Mouse (Mus musculus) lung, embryonic 14.5 days (tissue): Measurements from ENCODE around the gene Epb41l4b. TPM values are rescaled to one million over a fixed set of nuclear protein-coding genes. Genes with fewer than 3 reads are reported as not detected.
A peak's percentile ranks its signal among the peaks of the same experiment; 100 is the strongest.

Source experiments
- ATAC-seq: fragments of 200-750 bp; cut with Nextera tagmentation; 2 replicates; pipeline ENCODE4 v1.8.0; 2017; ENCODE audit warnings: mild to moderate bottlenecking, moderate TSS enrichment, moderate library complexity; ENCODE audit not compliant: insufficient read depth
- DNase-seq: peaks from one replicate; pipeline ENCODE4 v3.0.0-alpha.2; 2015
- H3K27ac ChIP-seq: fragments of 300-500 bp; sonication (generic); 2 replicates; pipeline ENCODE4 v1.5.1; 2014; ENCODE audit warnings: low read depth, mild to moderate bottlenecking, moderate library complexity
- H3K27me3 ChIP-seq: fragments of 300-500 bp; sonication (generic); 2 replicates; pipeline ENCODE4 v1.6.1; 2014; ENCODE audit warnings: low read length, control low read depth; ENCODE audit not compliant: insufficient read depth
- H3K36me3 ChIP-seq: fragments of 300-500 bp; sonication (generic); 2 replicates; pipeline ENCODE4 v1.6.1; 2014; ENCODE audit warnings: control low read depth; ENCODE audit not compliant: insufficient read depth
- H3K4me1 ChIP-seq: fragments of 300-500 bp; sonication (generic); 2 replicates; pipeline ENCODE4 v1.6.1; 2014; ENCODE audit warnings: antibody characterized with exemption, control low read depth; ENCODE audit not compliant: insufficient read depth
- H3K4me2 ChIP-seq: fragments of 300-500 bp; sonication (generic); 2 replicates; pipeline ENCODE4 v1.6.1; 2014; ENCODE audit warnings: mild to moderate bottlenecking
- H3K4me3 ChIP-seq: fragments of 300-500 bp; sonication (generic); 2 replicates; pipeline ENCODE4 v1.5.1; 2014; ENCODE audit warnings: low read depth, low read length
- H3K9ac ChIP-seq: fragments of 300-500 bp; sonication (generic); 2 replicates; pipeline ENCODE4 v1.6.1; 2014
- H3K9me3 ChIP-seq: fragments of 300-500 bp; sonication (generic); 2 replicates; pipeline ENCODE4 v1.6.1; 2016; ENCODE audit warnings: low read depth, low read length, control low read depth
- CTCF ChIP-seq: IDR thresholded peaks from 2 replicates; pipeline ENCODE4 v1.5.1; 2016; ENCODE audit warnings: antibody characterized with exemption, low read depth
- WGBS: fragments of 180-500 bp; shearing (Covaris S2); extraction: QIAGEN DNeasy Blood & Tissue Kit; methylation state at CpG from one replicate; pipeline ENCODE4 v1.1.7; 2014; 5-methylcytosine and 5-hydroxymethylcytosine counted together
- polyA plus RNA-seq: library from polyadenylated mRNA; unstranded; fragments of >200 nt; fragmentation: Nextera tagmentation; extraction: Ambion mirVana; gene quantifications from 2 replicates; pipeline ENCODE4 v1.2.1, GENCODE M21; 2014

Epb41l4b gene
- polyA plus RNA-seq, 1 experiment from 2014 or later: 1.2 TPM

DNA sequence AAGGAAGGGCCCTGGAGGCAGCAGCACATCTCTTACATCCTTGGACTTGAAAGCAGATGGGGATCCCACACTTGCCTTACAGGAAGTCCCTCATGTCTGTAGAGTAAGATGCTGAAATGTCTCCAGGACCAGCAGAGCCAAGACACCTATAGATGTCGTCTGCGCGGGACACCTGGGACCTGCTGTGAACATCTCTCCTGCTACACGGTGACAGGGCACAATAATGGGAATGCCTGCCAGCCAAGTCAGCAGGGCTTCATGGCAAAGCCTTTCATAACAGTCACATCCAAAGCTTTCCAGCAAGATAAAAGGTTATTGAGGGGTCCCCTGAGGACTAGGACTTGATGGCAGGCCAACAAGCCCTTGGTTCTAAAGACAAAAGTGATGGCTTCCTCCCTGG, 45.8 kb downstream of the Epb41l4b start:
- no peak for TF ChIP-seq CTCF
- Histone ChIP-seq H3K27me3 (no peaks in the 10 kb centered on the region), H3K4me2 (no peak overlapping the region), H3K27ac (no peak overlapping the region), H3K36me3 (no peaks in the 10 kb centered on the region), H3K4me1 (no peaks in the 10 kb centered on the region), H3K9ac (no peak overlapping the region), H3K9me3 (no peaks in the 10 kb centered on the region), H3K4me3 (no peak overlapping the region)
- ATAC-seq: no peak
- DNase-seq: no peak
- WGBS: 93% methylated on average over 4 of the region's 4 CpGs

DNA sequence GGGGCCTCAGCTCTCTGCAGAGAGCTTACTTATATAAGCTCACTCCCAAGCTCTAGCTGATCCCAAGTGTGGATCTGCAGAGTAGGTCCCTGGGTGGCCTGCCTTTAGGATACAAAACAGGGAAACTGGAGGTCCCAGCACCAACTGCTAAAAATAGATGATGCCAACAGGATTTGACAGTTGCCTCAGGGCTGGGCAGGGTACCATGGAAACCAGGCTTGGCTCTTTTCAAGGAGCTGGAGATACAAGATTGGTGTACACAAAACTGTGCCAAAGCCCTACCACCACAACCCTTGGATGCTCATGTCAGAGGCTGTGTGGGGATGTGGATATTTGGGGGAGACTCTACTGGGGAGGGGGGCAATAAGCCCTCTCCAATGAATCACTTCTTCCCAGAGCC, 47.7 kb downstream of the Epb41l4b start:
- H3K4me2 ChIP-seq: no peak overlapping the region
- no peaks in the 10 kb centered on the region for H3K36me3 ChIP-seq
- no peak for DNase-seq
- H3K4me3 ChIP-seq: no peak overlapping the region
- H3K27ac ChIP-seq: no peak overlapping the region
- TF ChIP-seq CTCF: no peak
- no peaks in the 10 kb centered on the region for H3K27me3 ChIP-seq
- H3K9me3 ChIP-seq: no peaks in the 10 kb centered on the region
- no peaks in the 10 kb centered on the region for H3K4me1 ChIP-seq
- ATAC-seq: no peak
- no peak overlapping the region for H3K9ac ChIP-seq

DNA sequence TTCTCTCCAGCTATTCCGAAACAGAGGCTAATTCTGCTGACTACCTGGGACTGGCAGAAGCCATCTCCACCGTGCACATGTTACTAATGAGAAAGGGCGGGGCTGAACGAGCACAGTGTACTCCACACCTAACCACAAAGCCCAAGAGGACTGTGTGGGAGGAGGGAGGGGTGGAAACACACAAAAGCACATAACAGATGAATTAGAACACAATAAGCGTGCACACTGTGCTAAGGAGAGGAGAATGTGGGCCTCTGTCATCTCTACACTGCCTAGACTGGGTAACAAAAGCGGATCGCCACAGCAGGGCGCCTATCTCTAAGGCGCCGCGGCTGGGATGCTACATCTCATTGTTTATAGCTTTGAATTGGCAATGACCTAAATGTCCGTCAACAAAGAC, 51.9 kb downstream of the Epb41l4b start:
- H3K36me3 ChIP-seq: no peaks in the 10 kb centered on the region

GRCm38 (mm10) chr4:57088301-57088700, 54.9 kb downstream of the Epb41l4b start:
- no peak for DNase-seq
- no peak overlapping the region for H3K4me2 ChIP-seq
- H3K4me1 ChIP-seq: no peaks in the 10 kb centered on the region
- H3K9ac ChIP-seq: no peak overlapping the region
- no peaks in the 10 kb centered on the region for H3K27me3 ChIP-seq
- no peaks in the 10 kb centered on the region for H3K36me3 ChIP-seq
- 52% methylated on average over 4 of the region's 4 CpGs for WGBS
- ATAC-seq: no peak
- H3K27ac ChIP-seq: no peak overlapping the region
- TF ChIP-seq CTCF: no peak
- H3K9me3 ChIP-seq: no peaks in the 10 kb centered on the region
- no peak overlapping the region for H3K4me3 ChIP-seq

More for the DNA sequence above, 51.9 kb downstream of the Epb41l4b start:
- no peak for TF ChIP-seq CTCF
- Histone ChIP-seq H3K27me3 (no peaks in the 10 kb centered on the region), H3K27ac (no peak overlapping the region), H3K4me3 (no peak overlapping the region), H3K4me2 (no peak overlapping the region), H3K9ac (no peak overlapping the region), H3K9me3 (no peaks in the 10 kb centered on the region), H3K4me1 (no peaks in the 10 kb centered on the region)
- DNase-seq (no peak), ATAC-seq (no peak)
- 75% methylated on average over 12 of the region's 12 CpGs for WGBS

DNA sequence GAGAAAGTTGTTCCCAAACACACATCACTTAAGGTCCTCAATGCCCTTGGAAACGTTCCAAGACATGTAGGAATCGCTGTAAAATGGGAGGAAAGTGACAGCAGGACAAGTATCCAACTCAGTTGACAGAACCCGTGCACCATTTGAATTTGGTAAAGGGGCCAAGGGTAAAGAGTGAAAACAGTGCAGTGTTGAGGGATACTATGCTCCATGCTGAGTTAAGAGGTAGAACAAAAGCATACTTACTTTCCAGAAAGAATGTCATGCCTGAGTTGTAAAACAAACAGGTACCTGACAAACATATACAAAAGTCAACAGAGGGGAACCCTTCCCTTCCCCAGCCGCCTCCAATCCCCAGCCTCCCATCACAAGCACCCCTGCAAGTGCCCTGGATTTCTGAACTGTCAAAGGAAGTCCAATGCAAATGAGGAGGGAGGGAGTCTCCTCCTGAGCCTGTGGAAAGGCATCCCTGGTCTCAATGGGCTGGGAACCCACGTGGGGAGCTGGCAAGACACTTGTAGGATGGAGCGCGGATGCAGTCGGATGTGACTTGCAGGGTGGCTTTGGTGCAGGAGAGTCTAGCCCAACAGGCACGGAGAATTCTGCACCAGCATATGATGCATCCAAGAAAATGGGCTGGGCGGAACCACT, 57.4 kb downstream of the Epb41l4b start:
- no peaks in the 10 kb centered on the region for H3K4me1 ChIP-seq
- H3K27me3 ChIP-seq: no peaks in the 10 kb centered on the region
- no peak overlapping the region for H3K27ac ChIP-seq
- peak; percentile 45 for DNase-seq
- 45% methylated on average over 10 of the region's 10 CpGs for WGBS
- H3K4me2 ChIP-seq: no peak overlapping the region
- ATAC-seq: peak; percentile 67
- no peak overlapping the region for H3K4me3 ChIP-seq
- no peaks in the 10 kb centered on the region for H3K36me3 ChIP-seq
- TF ChIP-seq CTCF: no peak
- H3K9ac ChIP-seq: no peak overlapping the region
- no peaks in the 10 kb centered on the region for H3K9me3 ChIP-seq

GRCm38 (mm10) chr4:57083653-57084052, 59.6 kb downstream of the Epb41l4b start:
- no peak for TF ChIP-seq CTCF
- Histone ChIP-seq H3K4me3 (no peak overlapping the region), H3K4me2 (no peak overlapping the region), H3K27me3 (no peaks in the 10 kb centered on the region), H3K4me1 (no peaks in the 10 kb centered on the region), H3K9ac (no peak overlapping the region), H3K36me3 (no peaks in the 10 kb centered on the region), H3K9me3 (no peaks in the 10 kb centered on the region), H3K27ac (no peak overlapping the region)
- WGBS: 56% methylated on average over 11 of the region's 11 CpGs
- DNase-seq: no peak
- ATAC-seq: no peak

- WGBS: 58% methylated on average over 10 of the region's 10 CpGs
- no peak overlapping the region for H3K27ac ChIP-seq
- H3K9ac ChIP-seq: no peak overlapping the region
- H3K36me3 ChIP-seq: no peaks in the 10 kb centered on the region
- no peaks in the 10 kb centered on the region for H3K4me1 ChIP-seq
- H3K4me3 ChIP-seq: no peak overlapping the region
- no peaks in the 10 kb centered on the region for H3K27me3 ChIP-seq
- no peaks in the 10 kb centered on the region for H3K9me3 ChIP-seq
- H3K4me2 ChIP-seq: no peak overlapping the region
- TF ChIP-seq CTCF: no peak
- DNase-seq (peak; percentile 14), ATAC-seq (no peak)
These were observed 60.3 kb downstream of the Epb41l4b start for GRCm38 (mm10) chr4:57082775-57083428.
